Mouse (Mus musculus): Measurements from ENCODE around the gene Fbxw7.

DNA sequence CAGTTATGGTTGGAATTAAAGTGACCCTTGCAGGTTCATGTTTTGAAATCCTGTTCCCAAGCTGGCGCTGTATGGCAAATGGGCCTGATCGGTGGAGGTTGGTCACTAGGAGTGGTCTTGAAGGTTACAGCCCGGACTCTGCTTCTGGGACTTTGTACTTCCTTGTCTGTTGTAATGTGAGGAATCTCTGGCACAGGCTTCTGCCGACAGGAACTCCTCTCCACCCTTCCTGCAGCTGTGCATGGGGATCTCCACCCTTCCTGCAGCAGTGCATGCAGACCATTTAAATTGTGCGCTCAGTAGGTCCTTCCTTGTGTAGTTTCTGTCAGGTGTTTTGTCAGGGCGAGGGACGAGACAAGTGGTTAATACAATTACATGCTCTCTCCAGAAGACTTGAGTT lies 37.8 kb downstream of the Fbxw7 start:
- TF ChIP-seq ZC3H11A (IDR thresholded peaks at IDR 0.05; ENCODE audit: borderline replicate concordance, low read depth, low read length), result no peak
- no peak for TF ChIP-seq MAFK (IDR thresholded peaks at IDR 0.05; ENCODE audit: insufficient read depth, low read depth, low read length)
